Mouse (Mus musculus): ENCODE results near the gene Naa10. TPM values are rescaled to one million over a fixed set of nuclear protein-coding genes. Genes with fewer than 3 reads are reported as not detected.

Gene Naa10
- polyA plus RNA-seq (2015; fragmentation: Nextera tagmentation; extraction: Ambion mirVana), result 87.1 and 94.9 TPM in 2 replicates

DNA sequence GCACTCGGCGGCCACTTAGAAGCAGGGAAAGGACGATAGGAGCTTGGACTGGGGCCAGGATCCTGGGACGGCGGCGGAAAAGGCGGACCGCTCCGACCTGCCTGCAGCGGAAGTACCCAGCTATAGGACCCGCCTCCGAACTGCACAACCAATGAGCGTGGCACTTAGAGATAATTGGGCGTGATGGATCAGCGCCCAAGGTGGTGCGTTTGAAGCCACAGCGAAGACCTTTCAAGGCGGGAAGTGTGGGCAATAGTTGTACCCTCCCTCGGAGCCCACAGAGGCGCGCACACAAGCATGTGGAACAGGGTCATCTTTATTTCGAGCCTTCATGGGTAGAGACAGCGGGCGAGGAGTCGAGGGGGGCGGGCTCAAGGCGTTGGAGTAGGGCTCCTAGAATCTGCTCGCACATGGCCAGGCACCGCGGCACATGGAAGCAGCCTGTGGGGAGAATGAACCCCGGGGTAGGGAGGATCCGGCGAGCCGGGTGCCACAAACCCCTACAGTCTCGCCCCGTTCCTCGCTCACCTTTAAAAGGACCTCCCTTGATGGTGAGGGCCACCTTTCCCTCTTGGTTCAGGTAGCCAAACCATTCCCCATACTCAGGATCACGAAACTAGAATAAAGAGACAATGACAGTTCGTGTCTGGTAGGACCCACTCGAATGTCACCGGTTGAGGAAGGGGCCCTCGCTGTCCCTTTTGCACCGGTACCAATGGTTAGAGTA, at the start of gene Naa10, which contains the start of gene Arhgap4:
Gene Naa10, minus strand, starts transcription at position 122 of the 727 bp plus-strand sequence.
Gene Arhgap4, minus strand, starts transcription at position 48 of the 727 bp plus-strand sequence.

GRCm38 (mm10) chrX:73966248-73967176, 44.8 kb upstream of the Naa10 start, which contains the start of gene Hcfc1:
Gene Hcfc1 (minus strand): TSS chrX:73966357.

GRCm38 (mm10) chrX:73930402-73931062, 8.8 kb upstream of the Naa10 start, which contains the start of gene Renbp:
Gene Renbp (minus strand): TSS chrX:73930850.

GRCm38 (mm10) chrX:73895719-73896118, 26.0 kb downstream of the Naa10 start, which contains the start of gene L1cam:
Gene L1cam (minus strand): TSS chrX:73896105.

GRCm38 (mm10) chrX:73891551-73892152, 30.1 kb downstream of the Naa10 start, which contains the start of gene Avpr2:
Gene Avpr2 (plus strand): TSS chrX:73892102.

Other genes with a start within 250 kb of the Naa10 start
- 7.3 and 9.2 TPM in 2 replicates for gene Slc6a8, start 248.8 kb downstream of the Naa10 start, polyA plus RNA-seq (2015; fragmentation: Nextera tagmentation; extraction: Ambion mirVana)
- 248 and 249 TPM in 2 replicates for gene Bcap31, start 205.8 kb downstream of the Naa10 start, polyA plus RNA-seq (2015; fragmentation: Nextera tagmentation; extraction: Ambion mirVana)
- 14.5 and 18.4 TPM in 2 replicates for gene Abcd1, start 205.3 kb downstream of the Naa10 start, polyA plus RNA-seq (2015; fragmentation: Nextera tagmentation; extraction: Ambion mirVana)
- 0.11 and 0.16 TPM in 2 replicates for gene Plxnb3, start 164.9 kb downstream of the Naa10 start, polyA plus RNA-seq (2015; fragmentation: Nextera tagmentation; extraction: Ambion mirVana)
- gene Srpk3, start 147.5 kb downstream of the Naa10 start, polyA plus RNA-seq (2015; fragmentation: Nextera tagmentation; extraction: Ambion mirVana), result 1.3 and 1.7 TPM in 2 replicates
- 146 and 154 TPM in 2 replicates for gene Idh3g, start 135.0 kb downstream of the Naa10 start, polyA plus RNA-seq (2015; fragmentation: Nextera tagmentation; extraction: Ambion mirVana)
- 258 and 286 TPM in 2 replicates for gene Ssr4, start 134.9 kb downstream of the Naa10 start, polyA plus RNA-seq (2015; fragmentation: Nextera tagmentation; extraction: Ambion mirVana)
- gene Pdzd4, start 97.0 kb downstream of the Naa10 start, polyA plus RNA-seq (2015; fragmentation: Nextera tagmentation; extraction: Ambion mirVana), result 0.34 and 0.37 TPM in 2 replicates
- 0.06 TPM in 1 of 2 replicates, not detected in the other for gene Avpr2, start 29.8 kb downstream of the Naa10 start, polyA plus RNA-seq (2015; fragmentation: Nextera tagmentation; extraction: Ambion mirVana)
- gene L1cam, start 25.8 kb downstream of the Naa10 start, polyA plus RNA-seq (2015; fragmentation: Nextera tagmentation; extraction: Ambion mirVana), result 4.1 and 5.6 TPM in 2 replicates
- 1.2 and 3.3 TPM in 2 replicates for gene Arhgap4, start 74 bp downstream of the Naa10 start, polyA plus RNA-seq (2015; fragmentation: Nextera tagmentation; extraction: Ambion mirVana)
- 40.5 and 45.6 TPM in 2 replicates for gene Renbp, start 8.9 kb upstream of the Naa10 start, polyA plus RNA-seq (2015; fragmentation: Nextera tagmentation; extraction: Ambion mirVana)
- 17.5 and 18.5 TPM in 2 replicates for gene Hcfc1, start 44.4 kb upstream of the Naa10 start, polyA plus RNA-seq (2015; fragmentation: Nextera tagmentation; extraction: Ambion mirVana)
- gene Irak1, start 102.0 kb upstream of the Naa10 start, polyA plus RNA-seq (2015; fragmentation: Nextera tagmentation; extraction: Ambion mirVana), result 48.4 and 55.3 TPM in 2 replicates
- not detected in 2 replicates for gene Opn1mw, start 205.5 kb upstream of the Naa10 start, polyA plus RNA-seq (2015; fragmentation: Nextera tagmentation; extraction: Ambion mirVana)
- gene Mecp2, start 213.4 kb upstream of the Naa10 start, polyA plus RNA-seq (2015; fragmentation: Nextera tagmentation; extraction: Ambion mirVana), result 8.5 and 9.1 TPM in 2 replicates
- not detected in 2 replicates for gene Tex28, start 245.9 kb upstream of the Naa10 start, polyA plus RNA-seq (2015; fragmentation: Nextera tagmentation; extraction: Ambion mirVana)

Data from urinary bladder, postnatal 0 days (tissue).